Mouse (Mus musculus) limb, embryonic 12.5 days (tissue): ENCODE measurements at regions not wholly inside any gene's neighbourhood (a gene's known extent, or its start where the extent isn't known, plus 50 kb on each side); places are given as distances from the start of the nearest gene placed in this dataset.

ENCODE experiments used
- ATAC-seq: fragments of 200-750 bp; cut with Nextera tagmentation; 2 replicates; pipeline ENCODE4 v1.8.0; 2017; ENCODE audit warnings: low read depth, moderate TSS enrichment; ENCODE audit not compliant: insufficient number of reproducible peaks, insufficient read depth, low FRiP score, low TSS enrichment
- H3K27ac ChIP-seq: fragments of 300-500 bp; sonication (generic); 2 replicates; pipeline ENCODE4 v1.5.1; 2016; ENCODE audit warnings: mild to moderate bottlenecking, moderate library complexity
- H3K27me3 ChIP-seq: fragments of 300-500 bp; sonication (generic); 2 replicates; pipeline ENCODE4 v1.6.1; 2016; ENCODE audit warnings: mild to moderate bottlenecking, moderate library complexity
- H3K36me3 ChIP-seq: fragments of 300-500 bp; sonication (generic); 2 replicates; pipeline ENCODE4 v1.6.1; 2016; ENCODE audit warnings: mild to moderate bottlenecking, moderate library complexity
- H3K4me1 ChIP-seq: fragments of 300-500 bp; sonication (generic); replicated peaks from 2 replicates; pipeline ENCODE4 v1.6.1; 2016
- H3K4me2 ChIP-seq: fragments of 300-500 bp; sonication (generic); 2 replicates; pipeline ENCODE4 v1.6.1; 2016; ENCODE audit warnings: mild to moderate bottlenecking, moderate library complexity
- H3K4me3 ChIP-seq: fragments of 300-500 bp; sonication (generic); replicated peaks from 2 replicates; pipeline ENCODE4 v1.5.1; 2016; ENCODE audit warnings: mild to moderate bottlenecking
- H3K9ac ChIP-seq: fragments of 300-500 bp; sonication (generic); replicated peaks from 2 replicates; pipeline ENCODE4 v1.6.1; 2016; ENCODE audit warnings: mild to moderate bottlenecking, moderate library complexity
- H3K9me3 ChIP-seq: fragments of 300-500 bp; sonication (generic); 2 replicates; pipeline ENCODE4 v1.6.1; 2016; ENCODE audit warnings: mild to moderate bottlenecking, moderate library complexity
- WGBS: fragments of 180-500 bp; shearing (Covaris S2); methylation state at CpG from one replicate; pipeline ENCODE4 v1.1.7; 2016; 5-methylcytosine and 5-hydroxymethylcytosine counted together

- H3K4me1 ChIP-seq = no peaks in the 10 kb centered on the region
- no peak overlapping the region for H3K27ac ChIP-seq
- ATAC-seq = no peak
- no peak overlapping the region for H3K4me3 ChIP-seq
- H3K9ac ChIP-seq = no peak overlapping the region
- H3K27me3 ChIP-seq = no peaks in the 10 kb centered on the region
- H3K36me3 ChIP-seq = no peaks in the 10 kb centered on the region
- 85% methylated on average over 5 of the region's 5 CpGs for WGBS
- H3K9me3 ChIP-seq = peaks cover 7% of the 10 kb centered on the region; the same call in 1 of the 2 replicates
- H3K4me2 ChIP-seq = no peak overlapping the region
Observed at GRCm38 (mm10) chr3:129470088-129470487, 62.1 kb upstream of the Elovl6 start.

GRCm38 (mm10) chr3:129471332-129471731 is 60.8 kb upstream of the Elovl6 start:
- Histone ChIP-seq H3K4me1 (no peaks in the 10 kb centered on the region), H3K9ac (no peak overlapping the region), H3K36me3 (no peaks in the 10 kb centered on the region), H3K4me3 (no peak overlapping the region), H3K9me3 (peaks cover 7% of the 10 kb centered on the region; the same call in 1 of the 2 replicates), H3K4me2 (no peak overlapping the region), H3K27me3 (no peaks in the 10 kb centered on the region), H3K27ac (no peak overlapping the region)
- no peak for ATAC-seq
- 65% methylated on average over 1 of the region's 1 CpGs for whole genome bisulfite sequencing

DNA sequence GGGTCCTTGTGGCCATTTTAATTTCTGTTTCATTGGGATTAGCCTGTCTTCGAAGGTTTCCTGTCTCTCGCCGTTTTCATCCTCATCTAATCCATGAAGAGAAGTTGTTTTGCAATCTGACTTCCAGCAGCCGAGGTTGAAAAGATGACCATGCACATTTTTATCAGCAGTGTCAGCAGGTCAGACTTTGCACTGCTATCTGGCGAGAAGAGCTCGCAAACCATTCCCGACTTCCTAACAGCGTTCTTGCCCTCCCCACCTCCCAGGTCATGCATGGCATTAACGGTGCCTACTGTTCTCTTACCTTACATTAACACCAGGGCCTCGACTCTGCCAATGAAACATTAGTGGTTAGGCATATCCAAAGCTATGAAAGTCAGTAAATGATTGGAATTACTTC is 60.1 kb upstream of the Elovl6 start:
- Histone ChIP-seq H3K4me2 (no peak overlapping the region), H3K27ac (no peak overlapping the region), H3K4me1 (no peaks in the 10 kb centered on the region), H3K4me3 (no peak overlapping the region), H3K36me3 (no peaks in the 10 kb centered on the region), H3K27me3 (no peaks in the 10 kb centered on the region), H3K9ac (no peak overlapping the region), H3K9me3 (peaks cover 7% of the 10 kb centered on the region; the same call in 1 of the 2 replicates)
- no peak for ATAC-seq
- WGBS = 86% methylated on average over 10 of the region's 10 CpGs

GRCm38 (mm10) chr3:129474451-129474850 is 57.7 kb upstream of the Elovl6 start:
- H3K27me3 ChIP-seq = no peaks in the 10 kb centered on the region
- ATAC-seq = no peak
- WGBS = 90% methylated on average over 7 of the region's 7 CpGs
- H3K9me3 ChIP-seq = no peaks in the 10 kb centered on the region
- H3K4me3 ChIP-seq = no peak overlapping the region
- H3K4me1 ChIP-seq = no peaks in the 10 kb centered on the region
- no peak overlapping the region for H3K9ac ChIP-seq
- H3K27ac ChIP-seq = no peak overlapping the region
- no peaks in the 10 kb centered on the region for H3K36me3 ChIP-seq
- no peak overlapping the region for H3K4me2 ChIP-seq

- no peak for ATAC-seq
Observed at GRCm38 (mm10) chr3:129476250-129476649, 55.9 kb upstream of the Elovl6 start.

DNA sequence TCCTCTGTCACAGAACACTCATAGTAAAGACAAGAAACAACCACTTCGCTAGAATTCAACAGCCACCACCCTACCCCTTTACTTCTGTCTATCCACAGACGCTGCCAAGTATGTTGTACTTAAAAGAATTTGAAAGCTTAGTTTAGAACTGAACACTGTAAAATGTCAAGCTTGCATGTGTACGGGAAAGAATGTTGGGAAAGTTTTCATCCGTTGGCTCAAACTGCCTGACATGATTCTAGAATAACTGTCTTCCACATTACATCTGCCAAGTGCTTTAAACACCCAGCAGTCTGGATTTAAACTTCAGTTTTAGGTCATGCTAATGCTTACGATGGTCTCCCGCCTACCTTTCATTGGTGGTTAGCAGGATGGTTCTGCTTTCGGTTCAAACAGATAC is 54.1 kb upstream of the Elovl6 start:
- Histone ChIP-seq H3K9me3 (no peaks in the 10 kb centered on the region), H3K4me2 (no peak overlapping the region), H3K27me3 (no peaks in the 10 kb centered on the region), H3K9ac (no peak overlapping the region), H3K27ac (no peak overlapping the region), H3K36me3 (no peaks in the 10 kb centered on the region), H3K4me1 (no peaks in the 10 kb centered on the region), H3K4me3 (no peak overlapping the region)
- WGBS = 89% methylated on average over 7 of the region's 7 CpGs
- ATAC-seq = no peak

More at GRCm38 (mm10) chr3:129476250-129476649, 55.9 kb upstream of the Elovl6 start:
- H3K9me3 ChIP-seq = no peaks in the 10 kb centered on the region
- H3K4me1 ChIP-seq = no peaks in the 10 kb centered on the region
- no peak overlapping the region for H3K4me3 ChIP-seq
- WGBS = 91% methylated on average over 4 of the region's 4 CpGs
- H3K36me3 ChIP-seq = no peaks in the 10 kb centered on the region
- H3K27me3 ChIP-seq = no peaks in the 10 kb centered on the region
- no peak overlapping the region for H3K4me2 ChIP-seq
- H3K27ac ChIP-seq = no peak overlapping the region
- no peak overlapping the region for H3K9ac ChIP-seq

- Histone ChIP-seq H3K27me3 (no peaks in the 10 kb centered on the region), H3K4me3 (no peak overlapping the region), H3K9ac (no peak overlapping the region), H3K36me3 (no peaks in the 10 kb centered on the region), H3K27ac (no peak overlapping the region), H3K4me2 (no peak overlapping the region), H3K9me3 (no peaks in the 10 kb centered on the region), H3K4me1 (no peaks in the 10 kb centered on the region)
- WGBS = 92% methylated on average over 3 of the region's 3 CpGs
- no peak for ATAC-seq
Observed at GRCm38 (mm10) chr3:129481293-129481692, 50.9 kb upstream of the Elovl6 start.
